Mouse (Mus musculus): ENCODE data around the gene Ubtd1.

The Ubtd1 gene

DNA sequence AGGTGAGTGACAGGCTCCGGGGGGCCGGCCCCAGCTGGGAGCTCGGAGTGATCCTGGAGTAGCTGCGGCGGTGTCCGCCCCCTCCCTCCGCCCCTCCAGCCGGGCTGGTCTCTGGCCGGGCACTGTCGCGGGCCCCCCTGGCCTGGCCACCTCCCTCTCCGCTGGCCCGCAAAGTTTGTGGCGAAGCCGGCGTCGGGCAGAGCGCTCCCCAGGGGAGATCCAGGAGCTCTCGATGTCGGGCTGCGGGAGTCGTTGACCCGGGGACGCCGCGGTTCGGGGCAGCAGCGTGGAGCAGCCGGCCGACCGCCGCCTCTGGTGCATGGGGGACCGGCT lies at the start of gene Ubtd1:
Ubtd1 (plus strand) TSS at position 169 of the 333 bp plus-strand sequence.
- no peak for DNase-seq (ENCODE audit: low spot score in 2 of 2)

DNA sequence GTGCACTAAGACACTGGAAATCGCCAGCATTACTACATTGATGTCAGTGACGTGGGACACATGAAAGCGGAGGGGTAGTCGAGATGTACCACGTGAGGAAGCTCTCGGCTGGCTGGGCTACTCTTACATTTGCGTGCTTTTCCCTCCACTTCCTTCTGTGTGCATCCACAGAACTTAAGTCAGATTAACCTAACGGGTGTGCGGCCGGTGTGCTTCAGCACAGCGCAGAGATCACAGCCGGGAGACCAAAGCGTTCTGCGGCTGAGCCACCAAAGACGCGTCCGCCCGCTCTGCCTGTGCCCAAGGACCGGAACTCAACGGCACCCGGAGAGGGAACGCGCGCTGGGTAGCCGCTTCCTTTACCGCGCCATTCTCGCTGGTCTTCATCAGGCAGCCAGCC lies 48.9 kb upstream of the Ubtd1 start:
- no peak for DNase-seq (ENCODE audit: low spot score in 2 of 2)

DNA sequence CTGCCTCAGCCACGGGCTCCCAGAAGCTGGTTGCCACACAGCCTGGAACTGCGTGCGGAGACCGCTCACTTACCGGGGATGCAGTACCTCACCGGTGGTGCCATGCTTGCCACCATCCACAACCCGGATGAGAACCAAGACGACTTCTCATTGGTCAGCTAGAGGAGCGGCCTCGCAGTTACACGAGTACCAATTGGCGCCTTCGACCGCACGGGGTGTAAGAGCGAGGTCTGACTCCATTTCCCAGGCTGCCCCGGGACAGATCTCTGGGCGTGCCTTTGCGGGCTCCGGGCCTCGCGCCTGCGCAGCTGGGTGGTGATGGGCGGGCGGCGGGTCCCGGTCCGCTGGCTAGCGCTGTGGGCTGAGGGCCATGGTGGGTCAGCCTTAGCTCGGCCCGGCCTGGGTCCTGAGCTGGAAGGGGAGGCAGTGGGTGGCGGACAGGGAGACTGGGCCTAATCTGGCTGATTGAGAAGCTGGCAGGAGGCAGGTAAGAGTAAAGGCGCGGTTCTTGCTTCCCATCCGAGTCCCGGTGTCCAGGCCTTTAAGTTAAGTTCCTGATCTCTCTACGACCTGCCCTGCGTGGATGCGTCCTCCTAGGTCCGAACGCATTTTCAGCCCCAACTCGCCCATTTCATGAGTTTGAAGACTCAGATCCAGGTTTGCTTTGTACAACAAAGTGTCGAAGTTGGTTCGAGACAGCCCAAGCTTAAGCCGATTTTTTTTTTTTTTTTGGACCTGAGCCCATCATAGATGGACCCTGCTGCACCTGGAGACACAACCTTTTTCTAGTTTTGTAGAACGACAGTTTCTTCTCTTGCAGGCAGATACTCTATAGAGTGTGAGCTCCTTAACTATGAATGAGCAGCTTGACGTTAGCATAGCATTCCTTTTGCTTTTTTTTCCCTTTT lies 48.1 kb upstream of the Ubtd1 start, which contains the start of the genes Exosc1 and Zdhhc16:
Exosc1 (minus strand) TSS at position 245 of the 908 bp plus-strand sequence.
Zdhhc16 (plus strand) TSS at position 302 of the 908 bp plus-strand sequence.
- DNase-seq (ENCODE audit: low spot score in 2 of 2): peak; percentile 98 to 99

DNA sequence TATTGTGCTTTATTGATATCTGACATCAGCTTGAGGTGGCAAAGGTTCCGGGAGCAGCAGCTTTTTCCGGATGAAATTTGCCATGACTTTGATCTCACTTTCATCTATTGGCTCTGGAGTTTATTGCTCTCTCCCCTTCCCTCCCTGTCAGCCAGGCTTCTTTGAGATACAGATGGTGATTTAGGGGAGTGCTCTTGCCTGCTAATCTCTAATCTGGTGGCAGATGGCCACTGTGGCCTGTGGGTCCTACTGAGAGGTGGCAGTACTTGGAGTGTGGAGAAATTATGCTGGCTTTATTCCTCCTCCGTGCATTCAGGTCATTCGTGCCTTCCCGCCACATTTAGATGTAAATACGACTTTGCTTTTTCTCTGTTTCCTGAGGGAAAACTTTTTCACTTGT lies 47.4 kb upstream of the Ubtd1 start:
- DNase-seq (ENCODE audit: low spot score in 2 of 2): no peak

- DNase-seq (ENCODE audit: low spot score in 2 of 2): no peak
Measured at GRCm38 (mm10) chr19:41935921-41936320, 45.6 kb upstream of the Ubtd1 start.

- no peak for DNase-seq (ENCODE audit: low spot score in 2 of 2)
Measured at GRCm38 (mm10) chr19:41938539-41938938, 43.0 kb upstream of the Ubtd1 start.

DNA sequence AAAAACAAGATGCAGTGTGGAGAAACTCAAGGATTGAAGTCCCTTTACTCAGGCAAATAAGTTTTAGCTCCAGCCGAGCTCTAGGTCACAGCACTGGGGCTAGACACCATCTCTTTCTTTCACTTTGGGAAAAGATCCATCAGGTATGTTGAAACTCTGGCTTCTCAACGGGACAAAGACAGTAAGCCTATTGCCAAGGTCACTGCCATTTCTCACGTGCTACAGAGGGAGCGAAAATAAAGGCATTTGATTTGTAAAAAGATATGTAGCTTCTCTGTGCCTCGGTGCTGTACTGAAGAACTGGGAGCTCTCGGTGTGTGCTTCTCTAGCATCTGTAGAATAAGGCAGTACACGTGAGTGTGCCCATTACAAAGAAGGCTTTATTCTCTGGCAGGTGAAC lies 37.7 kb upstream of the Ubtd1 start:
- DNase-seq (ENCODE audit: low spot score in 2 of 2): no peak

- no peak for DNase-seq (ENCODE audit: low spot score in 2 of 2)
Measured at GRCm38 (mm10) chr19:41952287-41952686, 29.3 kb upstream of the Ubtd1 start.

DNA sequence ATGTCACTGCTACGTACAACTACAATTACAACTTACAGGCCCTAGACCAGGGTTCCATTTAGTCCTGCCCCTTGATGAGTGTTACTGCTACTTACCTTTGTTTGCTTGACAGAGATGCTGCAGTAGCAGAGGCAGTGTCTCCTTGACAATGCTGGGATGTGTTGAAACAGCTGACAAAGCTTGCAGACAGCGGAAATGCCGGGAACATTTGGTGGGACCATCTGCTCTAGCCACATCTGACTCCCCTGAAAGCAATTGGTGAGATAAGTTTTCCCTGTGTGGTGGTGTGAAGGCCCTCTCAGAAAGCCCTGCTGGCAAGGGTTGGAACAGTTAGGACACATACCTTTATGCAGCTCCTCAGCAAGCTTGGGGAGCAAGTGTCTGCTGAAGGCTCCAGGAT lies 28.0 kb upstream of the Ubtd1 start:
- DNase-seq (ENCODE audit: low spot score in 2 of 2): no peak

DNA sequence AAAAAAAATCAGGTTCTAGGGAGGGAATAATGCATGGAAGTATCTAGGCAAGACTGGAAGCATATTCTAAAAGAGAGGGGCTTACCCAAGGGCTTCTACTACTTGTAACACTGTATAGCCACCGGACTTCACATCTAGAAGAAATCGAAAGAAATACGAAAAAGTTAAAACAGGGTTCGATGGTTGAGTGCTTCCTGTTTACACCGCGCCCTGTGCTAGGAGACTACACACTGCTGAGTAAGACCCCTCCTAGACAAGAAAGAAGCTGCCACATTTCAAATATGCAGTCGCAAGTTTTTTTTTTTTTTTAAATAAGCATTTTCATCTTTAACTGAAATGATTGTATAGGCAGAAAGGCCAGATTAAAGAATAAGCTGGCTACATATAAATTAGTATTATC lies 11.9 kb upstream of the Ubtd1 start:
- DNase-seq (ENCODE audit: low spot score in 2 of 2): no peak

DNA sequence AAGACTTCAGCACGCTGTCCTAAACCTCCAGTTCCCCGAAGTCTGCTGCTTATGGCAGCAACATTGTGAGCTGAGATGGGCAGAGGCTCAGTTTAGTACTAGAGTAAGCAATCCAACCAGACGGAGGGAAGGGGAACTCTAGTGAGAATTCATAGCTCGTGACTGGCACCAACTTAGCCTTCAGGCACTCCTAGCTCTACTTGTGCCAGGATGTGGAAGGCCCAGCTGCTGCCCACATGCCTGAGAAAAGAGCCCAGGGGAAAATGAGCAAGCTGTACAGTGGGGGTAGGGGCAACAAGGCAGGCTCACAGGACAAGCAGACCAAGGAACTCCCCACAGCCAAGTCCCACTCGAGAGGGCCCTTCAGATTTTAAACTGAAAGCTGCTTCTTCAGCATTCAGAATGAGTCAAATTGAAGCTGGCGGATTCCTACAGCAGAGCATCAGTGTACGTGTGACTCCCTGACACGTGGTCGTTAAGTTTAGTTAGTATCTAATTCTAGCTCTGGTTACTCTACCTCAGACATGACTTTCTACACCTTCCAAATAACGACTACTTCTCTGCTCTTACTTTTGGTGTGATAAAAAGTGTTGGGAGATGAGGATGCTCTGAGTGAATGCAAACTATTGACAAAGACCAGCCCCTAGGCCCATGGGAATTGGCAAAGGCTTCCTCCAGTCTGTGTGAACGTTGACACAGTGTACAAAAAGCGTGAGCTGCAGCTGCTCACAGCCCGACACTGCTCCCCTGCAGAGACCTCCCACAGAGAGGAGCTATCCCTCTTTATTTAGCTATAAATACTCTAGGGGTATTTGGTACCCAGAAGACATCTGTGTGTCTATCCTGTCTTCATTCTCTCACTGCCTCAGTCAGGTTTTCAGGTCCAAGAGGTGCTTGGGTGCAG lies 7.4 kb upstream of the Ubtd1 start:
- DNase-seq (ENCODE audit: low spot score in 2 of 2): peak in 1 of 2 experiments; percentile 22

DNA sequence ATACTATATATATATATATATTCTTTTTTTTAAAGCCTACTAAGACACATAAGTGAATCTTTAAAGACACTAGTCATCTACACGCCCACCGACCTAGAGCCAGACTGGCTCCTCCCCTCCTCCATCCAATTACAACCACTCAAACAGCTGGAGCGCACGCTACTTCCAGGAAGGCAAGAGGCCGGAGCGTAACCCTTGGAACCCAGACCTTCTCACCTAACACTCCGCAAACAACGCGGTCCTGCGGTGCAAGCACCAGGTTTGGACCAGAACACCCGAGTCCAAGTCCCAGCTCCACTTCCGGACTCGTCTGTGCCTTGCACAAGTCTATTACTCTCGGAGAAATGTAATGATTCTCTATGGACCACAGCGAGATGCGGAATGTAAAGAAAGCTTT lies 1.1 kb upstream of the Ubtd1 start:
- DNase-seq (ENCODE audit: low spot score in 2 of 2): no peak

GRCm38 (mm10) chr19:41980819-41981594 lies 556 bp upstream of the Ubtd1 start, which contains the start of gene Mms19:
Mms19 (minus strand) TSS chr19:41981157.
- DNase-seq (ENCODE audit: low spot score in 2 of 2): peak; percentile 99

DNA sequence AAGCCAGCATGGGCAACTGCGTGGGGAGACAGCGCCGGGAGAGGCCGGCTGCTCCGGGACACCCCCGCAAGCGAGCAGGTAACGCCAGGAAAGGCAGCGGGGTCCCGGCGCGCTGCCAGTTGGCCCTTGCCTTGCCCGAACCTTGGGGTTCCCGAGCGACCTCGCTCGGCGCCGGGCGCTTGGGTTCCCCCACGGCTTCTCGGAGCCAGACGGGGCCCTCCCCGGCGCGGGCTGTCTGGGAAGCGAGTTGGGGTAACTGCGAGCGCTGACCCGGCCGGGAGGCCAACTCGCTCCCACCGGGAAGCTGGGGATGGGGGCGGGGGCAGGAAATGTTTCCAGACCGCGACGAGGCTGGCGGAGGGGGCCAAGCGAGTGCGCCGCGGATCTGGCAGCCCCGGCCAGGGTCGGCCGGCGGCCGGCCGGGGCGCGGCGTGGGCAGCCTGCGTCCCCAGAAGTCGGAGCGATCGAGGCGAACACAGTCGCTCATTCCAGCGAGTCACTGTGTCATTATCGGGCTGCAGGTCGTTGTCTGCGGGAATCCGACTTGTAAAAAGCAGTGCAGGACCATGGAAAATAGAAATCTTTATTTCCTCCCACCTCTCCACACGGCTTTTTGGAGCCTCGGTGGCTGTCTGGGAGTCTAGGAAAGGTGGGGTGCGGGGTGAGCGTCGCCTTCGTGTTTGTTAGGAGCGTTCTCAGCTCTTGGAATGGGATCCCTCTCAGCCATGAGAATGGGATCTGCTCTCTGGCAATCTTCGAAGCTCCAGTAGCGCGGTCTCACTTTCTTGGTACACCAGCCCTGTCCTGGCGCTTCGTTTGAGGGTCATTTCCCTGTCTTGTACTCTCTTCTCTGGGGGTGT lies 598 bp downstream of the Ubtd1 start:
- DNase-seq (ENCODE audit: low spot score in 2 of 2): peak in 1 of 2 experiments; percentile 50

DNA sequence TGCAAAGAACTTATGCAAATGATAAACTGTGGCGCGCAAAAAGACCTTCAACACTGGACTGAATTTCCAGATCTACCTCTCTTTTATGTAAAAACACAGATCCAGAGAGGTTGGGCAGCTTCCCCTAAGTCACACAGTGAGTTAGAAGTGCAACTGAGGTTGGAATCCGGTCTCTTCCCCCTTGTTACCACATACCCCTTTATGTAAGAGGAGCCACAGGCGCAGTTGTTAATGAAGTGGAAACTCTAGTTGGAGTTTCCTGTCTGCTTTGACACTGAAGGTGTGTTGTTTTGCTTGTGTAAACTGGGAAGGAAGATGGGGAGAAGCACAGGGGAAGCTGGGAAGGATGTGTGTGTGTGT lies 1.2 kb downstream of the Ubtd1 start:
- no peak for DNase-seq (ENCODE audit: low spot score in 2 of 2)

DNA sequence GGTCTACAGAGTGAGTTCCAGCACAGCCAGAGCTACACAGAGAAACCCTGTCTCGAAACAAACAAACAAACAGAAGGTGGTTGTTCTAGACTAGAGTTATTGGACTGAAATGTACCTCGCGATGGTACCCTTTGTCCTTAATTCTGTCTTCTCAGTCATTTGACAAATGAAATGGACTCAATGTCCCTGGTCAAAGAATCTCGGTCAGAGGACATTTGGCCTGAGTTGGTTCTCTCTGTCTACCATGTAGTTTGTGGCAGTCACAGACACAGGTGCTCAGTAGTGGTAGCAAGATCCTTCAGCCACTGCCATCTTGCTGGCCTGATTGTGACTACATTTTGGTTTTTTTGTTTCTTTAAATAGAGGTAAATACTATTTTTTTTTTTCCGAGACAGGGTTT lies 4.4 kb downstream of the Ubtd1 start:
- no peak for DNase-seq (ENCODE audit: low spot score in 2 of 2)

- DNase-seq (ENCODE audit: low spot score in 2 of 2): no peak
Measured at GRCm38 (mm10) chr19:41987206-41987605, 5.6 kb downstream of the Ubtd1 start.

GRCm38 (mm10) chr19:41989810-41990209 lies 8.2 kb downstream of the Ubtd1 start:
- DNase-seq (ENCODE audit: low spot score in 2 of 2): no peak

DNA sequence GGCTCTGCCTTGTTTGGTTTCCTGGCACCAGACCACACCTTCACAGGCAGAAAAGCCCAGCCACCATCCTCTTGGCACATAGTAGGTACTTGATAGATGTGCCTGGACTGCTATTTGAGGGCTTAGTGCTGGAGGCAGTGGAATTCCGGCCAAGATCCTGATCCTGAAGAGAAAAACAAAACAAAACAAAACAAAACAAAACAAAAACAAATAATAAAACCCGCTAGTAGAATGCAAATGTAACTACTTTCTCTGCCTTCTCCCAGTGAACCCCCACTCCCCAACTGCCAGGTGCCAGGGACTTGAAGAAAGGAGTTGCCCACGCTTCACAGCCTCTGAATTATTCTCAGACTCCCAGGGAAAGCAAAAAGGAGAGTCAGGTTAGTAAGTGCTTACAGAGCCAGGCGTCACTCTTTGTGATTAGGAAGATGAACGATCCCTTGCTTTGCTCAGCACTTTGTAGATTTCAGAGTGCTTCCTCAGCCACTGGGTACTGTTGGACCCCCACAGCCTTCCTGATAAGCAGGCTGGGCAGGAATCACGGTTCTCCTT lies 10.4 kb downstream of the Ubtd1 start:
- no peak for DNase-seq (ENCODE audit: low spot score in 2 of 2)

DNA sequence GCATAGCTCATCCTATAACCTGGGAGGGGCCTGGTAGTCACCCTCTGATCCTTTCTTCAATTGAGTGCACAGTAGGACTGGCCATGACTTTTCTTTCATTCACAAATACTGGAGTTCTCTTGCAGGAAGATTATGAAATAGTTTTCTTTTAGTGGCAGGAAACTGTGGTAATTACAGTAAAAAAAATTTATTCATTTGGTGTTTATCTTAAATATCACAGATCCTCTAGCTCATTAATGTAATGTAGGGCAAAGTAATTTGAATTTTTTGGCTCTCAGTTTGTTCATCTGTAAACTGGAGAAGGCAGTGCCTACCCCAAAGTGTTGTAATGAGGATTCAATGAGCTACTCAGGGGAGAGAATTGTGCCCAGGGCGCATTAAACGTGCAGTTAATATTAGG lies 11.4 kb downstream of the Ubtd1 start:
- no peak for DNase-seq (ENCODE audit: low spot score in 2 of 2)
